Mouse (Mus musculus): ENCODE measurements at regions not wholly inside any gene's neighbourhood (a gene's known extent, or its start where the extent isn't known, plus 50 kb on each side); places are given as distances from the start of the nearest gene placed in this dataset.

DNA sequence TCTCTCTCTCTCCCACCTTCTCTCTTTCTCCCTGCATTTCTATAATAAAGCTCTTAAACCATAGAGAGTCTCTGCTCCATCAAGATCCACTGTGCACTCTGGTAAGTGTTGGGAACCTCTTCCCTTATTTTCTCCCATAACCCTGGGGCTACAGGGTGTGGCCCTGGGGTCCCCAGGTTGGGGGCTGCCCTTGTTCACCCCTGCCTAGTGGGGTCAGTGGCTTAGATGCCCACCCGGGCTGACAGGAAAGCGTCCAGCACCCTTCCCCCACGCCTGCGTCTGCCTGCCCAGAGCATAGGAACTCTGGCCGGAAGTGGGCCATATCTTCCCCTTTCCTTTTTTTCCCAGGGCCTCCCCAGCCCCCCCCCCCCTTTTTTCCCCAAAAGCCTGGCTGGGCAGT, 534.0 kb downstream of the Hdgfl1 start:
- TF ChIP-seq CTCF (IDR thresholded peaks at IDR 0.05; ENCODE audit: low read depth) (no peak), EP300 (IDR thresholded peaks at IDR 0.05; ENCODE audit: low read depth) (no peak)
- Histone ChIP-seq H3K4me1 (ENCODE audit: insufficient read depth) (no peaks in the 10 kb centered on the region), H3K27ac (ENCODE audit: low read depth) (no peak overlapping the region)

DNA sequence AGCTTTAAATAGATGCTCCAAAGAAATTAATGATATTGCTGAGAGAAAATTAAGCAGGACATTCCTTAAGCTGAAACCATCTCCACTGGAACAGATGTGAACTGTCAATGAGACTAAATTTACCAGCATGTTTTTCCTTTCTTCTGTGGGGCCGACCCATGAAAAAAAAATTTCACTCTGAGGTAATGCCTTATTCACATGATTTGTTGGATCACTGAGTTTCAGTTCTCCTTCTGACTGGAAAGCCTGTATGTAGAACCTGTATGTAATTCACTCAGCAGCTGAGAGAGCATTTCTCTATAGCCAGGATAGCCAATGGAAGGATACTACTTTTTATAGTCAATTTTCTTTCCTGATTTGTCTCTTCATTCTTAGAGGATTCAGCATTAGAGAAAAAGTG, 535.3 kb downstream of the Hdgfl1 start:
- Histone ChIP-seq H3K36me3 (replicated peaks; ENCODE audit: insufficient read depth, low read length) (no peaks in the 10 kb centered on the region), H3K4me1 (ENCODE audit: insufficient read depth) (no peaks in the 10 kb centered on the region), H3K4me2 (ENCODE audit: low read depth, low read length) (no peak overlapping the region), H3K27ac (ENCODE audit: low read depth) (no peak overlapping the region), H3K4me3 (ENCODE audit: low read depth, low read length) (no peak overlapping the region), H3K27me3 (ENCODE audit: insufficient read depth, low read length) (no peaks in the 10 kb centered on the region), H3K9me3 (ENCODE audit: low read length) (no peaks in the 10 kb centered on the region), H3K9ac (replicated peaks) (no peak overlapping the region)
- 65% methylated on average over 1 of the region's 1 CpGs for WGBS (ENCODE audit: insufficient replicate concordance)
- TF ChIP-seq EP300 (IDR thresholded peaks at IDR 0.05; ENCODE audit: low read depth) (no peak), CTCF (IDR thresholded peaks at IDR 0.05; ENCODE audit: low read depth) (no peak)
- no peak for ATAC-seq
- no peak for DNase-seq

More for the DNA sequence above, 534.0 kb downstream of the Hdgfl1 start:
- 45% methylated on average over 5 of the region's 5 CpGs for WGBS (ENCODE audit: insufficient replicate concordance)
- DNase-seq (peak; percentile 11), ATAC-seq (no peak)
- no peaks in the 10 kb centered on the region for H3K9me3 ChIP-seq (ENCODE audit: low read length)
- no peaks in the 10 kb centered on the region for H3K36me3 ChIP-seq (replicated peaks; ENCODE audit: insufficient read depth, low read length)
- H3K4me2 ChIP-seq (ENCODE audit: low read depth, low read length) = no peak overlapping the region
- no peak overlapping the region for H3K4me3 ChIP-seq (ENCODE audit: low read depth, low read length)
- no peaks in the 10 kb centered on the region for H3K27me3 ChIP-seq (ENCODE audit: insufficient read depth, low read length)
- no peak overlapping the region for H3K9ac ChIP-seq (replicated peaks)

DNA sequence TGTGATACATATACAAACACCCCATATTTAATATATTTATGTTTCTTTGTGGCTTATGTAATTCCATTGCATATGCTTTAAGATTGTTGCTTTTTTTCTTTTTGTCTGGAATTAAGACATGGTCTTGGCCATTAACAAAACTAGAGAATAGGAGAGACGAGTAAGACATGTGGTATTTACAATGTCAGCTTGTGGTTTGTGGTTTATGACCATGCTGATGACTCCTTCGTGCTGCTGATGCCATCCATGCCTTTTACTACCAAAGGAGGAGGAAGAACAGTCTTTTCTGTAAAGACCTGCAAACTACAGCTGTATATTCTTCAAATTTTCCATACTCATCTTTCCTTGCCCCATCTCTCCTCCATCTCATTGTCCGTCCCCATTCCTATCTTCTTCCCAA, 552.7 kb downstream of the Hdgfl1 start:
- Histone ChIP-seq H3K36me3 (replicated peaks; ENCODE audit: insufficient read depth, low read length) (no peaks in the 10 kb centered on the region), H3K9ac (replicated peaks) (no peak overlapping the region), H3K27me3 (ENCODE audit: insufficient read depth, low read length) (no peaks in the 10 kb centered on the region), H3K4me3 (ENCODE audit: low read depth, low read length) (no peak overlapping the region), H3K27ac (ENCODE audit: low read depth) (no peak overlapping the region), H3K4me1 (ENCODE audit: insufficient read depth) (no peaks in the 10 kb centered on the region), H3K9me3 (ENCODE audit: low read length) (no peaks in the 10 kb centered on the region), H3K4me2 (ENCODE audit: low read depth, low read length) (no peak overlapping the region)
- no peak for DNase-seq
- TF ChIP-seq EP300 (IDR thresholded peaks at IDR 0.05; ENCODE audit: low read depth) = no peak
- TF ChIP-seq CTCF (IDR thresholded peaks at IDR 0.05; ENCODE audit: low read depth) = no peak
- ATAC-seq = no peak
- 45% methylated on average over 3 of the region's 3 CpGs for WGBS (ENCODE audit: insufficient replicate concordance)

DNA sequence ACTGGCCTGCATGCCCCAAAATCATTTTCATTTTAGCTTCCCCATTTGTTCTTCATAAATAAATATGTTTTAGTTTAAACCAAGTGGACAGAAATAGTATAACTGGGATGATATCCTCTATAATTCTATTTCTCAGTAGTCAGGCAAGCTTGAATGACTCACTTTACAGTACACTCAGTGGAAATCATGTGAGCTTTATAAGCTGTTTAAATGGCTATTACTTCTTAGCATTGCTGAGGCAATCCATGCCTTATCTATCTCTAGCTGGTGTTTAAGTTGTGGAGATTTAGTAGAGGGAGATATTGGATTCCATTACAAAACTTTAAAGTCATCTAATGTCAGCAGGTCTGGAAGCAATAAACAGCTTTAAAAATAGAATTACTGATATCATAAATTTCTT, 553.4 kb downstream of the Hdgfl1 start:
- ATAC-seq = no peak
- Histone ChIP-seq H3K4me3 (ENCODE audit: low read depth, low read length) (no peak overlapping the region), H3K27ac (ENCODE audit: low read depth) (no peak overlapping the region), H3K9me3 (ENCODE audit: low read length) (no peaks in the 10 kb centered on the region), H3K9ac (replicated peaks) (no peak overlapping the region), H3K36me3 (replicated peaks; ENCODE audit: insufficient read depth, low read length) (no peaks in the 10 kb centered on the region), H3K4me2 (ENCODE audit: low read depth, low read length) (no peak overlapping the region), H3K4me1 (ENCODE audit: insufficient read depth) (no peaks in the 10 kb centered on the region), H3K27me3 (ENCODE audit: insufficient read depth, low read length) (no peaks in the 10 kb centered on the region)
- no peak for TF ChIP-seq EP300 (IDR thresholded peaks at IDR 0.05; ENCODE audit: low read depth)
- no peak for TF ChIP-seq CTCF (IDR thresholded peaks at IDR 0.05; ENCODE audit: low read depth)
- DNase-seq = no peak

DNA sequence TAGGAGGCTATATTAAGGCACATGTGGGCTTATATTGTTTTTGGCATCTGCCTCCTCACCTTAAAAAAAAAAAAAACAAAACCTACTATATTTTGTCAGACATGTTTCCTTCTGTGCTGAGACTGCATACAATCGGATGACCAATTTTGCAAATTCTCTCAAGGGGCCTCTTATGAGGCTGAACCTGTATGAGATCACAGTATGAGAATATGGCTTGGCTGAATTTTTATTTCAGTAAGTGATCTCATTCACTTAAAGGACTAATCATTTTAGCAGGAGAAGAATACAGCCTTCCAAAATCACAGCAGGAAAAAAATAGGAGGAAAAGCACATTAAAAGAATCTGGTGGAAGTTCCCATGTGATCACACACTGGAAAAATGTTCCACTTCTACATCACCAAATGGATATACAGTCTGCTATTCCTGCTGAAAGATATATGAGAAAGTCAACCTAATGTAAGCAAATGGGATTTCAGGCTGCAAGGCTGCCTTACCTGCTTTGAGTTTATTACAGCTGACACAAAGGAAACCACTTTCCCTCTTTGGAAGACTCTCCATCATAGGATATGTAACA, 564.3 kb downstream of the Hdgfl1 start:
- Histone ChIP-seq H3K4me3 (ENCODE audit: low read depth, low read length) (no peak overlapping the region), H3K4me2 (ENCODE audit: low read depth, low read length) (no peak overlapping the region), H3K27me3 (ENCODE audit: insufficient read depth, low read length) (no peaks in the 10 kb centered on the region), H3K9ac (replicated peaks) (no peak overlapping the region), H3K4me1 (ENCODE audit: insufficient read depth) (no peaks in the 10 kb centered on the region), H3K36me3 (replicated peaks; ENCODE audit: insufficient read depth, low read length) (no peaks in the 10 kb centered on the region), H3K9me3 (ENCODE audit: low read length) (no peaks in the 10 kb centered on the region), H3K27ac (ENCODE audit: low read depth) (no peak overlapping the region)
- TF ChIP-seq CTCF (IDR thresholded peaks at IDR 0.05; ENCODE audit: low read depth) (no peak), EP300 (IDR thresholded peaks at IDR 0.05; ENCODE audit: low read depth) (no peak)
- ATAC-seq (no peak), DNase-seq (no peak)
- 56% methylated on average over 1 of the region's 1 CpGs for WGBS (ENCODE audit: insufficient replicate concordance)

DNA sequence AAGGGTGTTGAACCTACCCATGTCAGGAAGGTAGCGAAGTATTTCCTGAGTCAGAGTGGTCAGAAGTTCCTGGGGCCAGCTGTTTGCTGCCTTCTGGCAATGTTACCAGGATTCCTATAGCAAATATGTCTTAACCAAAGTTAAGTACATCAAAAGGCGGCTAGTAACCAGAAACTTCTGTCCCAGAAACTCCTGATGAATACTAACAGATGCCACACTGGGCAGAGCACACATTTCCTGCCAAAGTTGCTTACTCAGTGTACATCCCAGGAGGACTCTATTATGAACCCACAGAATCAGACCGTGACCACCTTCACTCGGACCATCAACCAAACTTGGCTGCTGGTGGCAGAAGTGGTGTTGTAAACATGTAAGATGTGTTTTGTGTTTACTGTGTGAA, 575.3 kb downstream of the Hdgfl1 start:
- Histone ChIP-seq H3K4me2 (ENCODE audit: low read depth, low read length) (no peak overlapping the region), H3K27me3 (ENCODE audit: insufficient read depth, low read length) (no peaks in the 10 kb centered on the region), H3K4me3 (ENCODE audit: low read depth, low read length) (no peak overlapping the region), H3K27ac (ENCODE audit: low read depth) (no peak overlapping the region), H3K36me3 (replicated peaks; ENCODE audit: insufficient read depth, low read length) (no peaks in the 10 kb centered on the region), H3K4me1 (ENCODE audit: insufficient read depth) (no peaks in the 10 kb centered on the region), H3K9ac (replicated peaks) (no peak overlapping the region), H3K9me3 (ENCODE audit: low read length) (no peaks in the 10 kb centered on the region)
- TF ChIP-seq EP300 (IDR thresholded peaks at IDR 0.05; ENCODE audit: low read depth) (no peak), CTCF (IDR thresholded peaks at IDR 0.05; ENCODE audit: low read depth) (no peak)
- DNase-seq = no peak
- no peak for ATAC-seq
- 75% methylated on average over 4 of the region's 4 CpGs for WGBS (ENCODE audit: insufficient replicate concordance)

DNA sequence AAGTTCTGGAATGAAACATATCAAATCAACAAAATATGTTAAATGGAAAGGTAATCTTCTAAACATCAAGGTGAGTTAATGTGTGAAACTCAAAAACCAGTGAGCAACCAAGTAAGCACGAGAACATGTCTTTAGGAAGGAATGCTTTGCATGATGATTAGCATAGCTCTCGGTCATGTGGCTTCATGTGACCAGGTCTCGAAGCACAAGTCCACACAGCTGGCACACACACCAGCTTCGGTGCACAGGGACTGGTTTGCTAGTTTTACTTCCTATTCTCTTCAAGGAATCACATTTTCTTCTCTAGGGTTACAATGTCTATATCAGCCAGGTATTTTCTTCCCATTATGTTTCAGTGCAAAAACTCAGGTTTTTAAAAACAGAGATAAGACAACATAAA, 586.1 kb downstream of the Hdgfl1 start:
- Histone ChIP-seq H3K4me1 (ENCODE audit: insufficient read depth) (no peaks in the 10 kb centered on the region), H3K4me3 (ENCODE audit: low read depth, low read length) (no peak overlapping the region), H3K4me2 (ENCODE audit: low read depth, low read length) (no peak overlapping the region), H3K36me3 (replicated peaks; ENCODE audit: insufficient read depth, low read length) (no peaks in the 10 kb centered on the region), H3K27ac (ENCODE audit: low read depth) (no peak overlapping the region), H3K9me3 (ENCODE audit: low read length) (no peaks in the 10 kb centered on the region), H3K9ac (replicated peaks) (no peak overlapping the region), H3K27me3 (ENCODE audit: insufficient read depth, low read length) (no peaks in the 10 kb centered on the region)
- 69% methylated on average over 4 of the region's 4 CpGs for WGBS (ENCODE audit: insufficient replicate concordance)
- TF ChIP-seq EP300 (IDR thresholded peaks at IDR 0.05; ENCODE audit: low read depth) = no peak
- no peak for TF ChIP-seq CTCF (IDR thresholded peaks at IDR 0.05; ENCODE audit: low read depth)
- ATAC-seq (no peak), DNase-seq (no peak)
